Mouse (Mus musculus) c-Kit-positive CD71-positive TER-119-negative erythroid progenitor cells, embryonic 14.5 days (primary cell): ENCODE measurements around the gene Gm3183.
"Not testable (repeated sequence)": the region's sequence is repeated elsewhere in the genome, so short reads cannot be mapped to it uniquely, and the experiment has no call there.

Source experiments
- DNase-seq: peaks from one replicate; pipeline ENCODE4 v3.0.0-alpha.2; 2013; ENCODE audit warnings: low read depth

Gene Gm3183

GRCm38 (mm10) chr5:94865136-94865535 lies at the start of gene Gm3183:
Gm3183 (plus strand) TSS chr5:94865436.
- DNase-seq = not testable (repeated sequence)
